Mouse (Mus musculus): ENCODE measurements around the gene Pnpla1.

Pnpla1 gene

GRCm38 (mm10) chr17:28820189-28820588 is 38.0 kb upstream of the Pnpla1 start:
- Histone ChIP-seq H3K4me3 (replicated peaks; ENCODE audit: low read length) (no peak overlapping the region), H3K36me3 (ENCODE audit: insufficient read depth, low read length) (peaks cover 99% of the 10 kb centered on the region), H3K4me1 (replicated peaks; ENCODE audit: low read depth, low read length) (peaks cover 72% of the 10 kb centered on the region), H3K9me3 (ENCODE audit: low read length) (no peaks in the 10 kb centered on the region), H3K27me3 (ENCODE audit: insufficient read depth, low read length) (no peaks in the 10 kb centered on the region)
- TF ChIP-seq POU5F1 (IDR thresholded peaks at IDR 0.05; ENCODE audit: borderline replicate concordance, low read length) (no peak), NANOG (IDR thresholded peaks at IDR 0.05; ENCODE audit: borderline replicate concordance, low read length) (peak; percentile 78)

- TF ChIP-seq POU5F1 (IDR thresholded peaks at IDR 0.05; ENCODE audit: borderline replicate concordance, low read length) (no peak), NANOG (IDR thresholded peaks at IDR 0.05; ENCODE audit: borderline replicate concordance, low read length) (no peak), CTCF (conservative IDR thresholded peaks at IDR 0.05; ENCODE audit: low read length) (no peak)
- Histone ChIP-seq H3K36me3 (ENCODE audit: insufficient read depth, low read length) (peaks cover 100% of the 10 kb centered on the region), H3K4me1 (replicated peaks; ENCODE audit: low read depth, low read length) (peaks cover 64% of the 10 kb centered on the region), H3K4me3 (replicated peaks; ENCODE audit: low read length) (no peak overlapping the region), H3K27me3 (ENCODE audit: insufficient read depth, low read length) (no peaks in the 10 kb centered on the region), H3K9me3 (ENCODE audit: low read length) (no peaks in the 10 kb centered on the region)
Measured at GRCm38 (mm10) chr17:28823004-28823745, 35.0 kb upstream of the Pnpla1 start.

GRCm38 (mm10) chr17:28823749-28824148 is 34.5 kb upstream of the Pnpla1 start:
- Histone ChIP-seq H3K4me3 (replicated peaks; ENCODE audit: low read length) (no peak overlapping the region), H3K9me3 (ENCODE audit: low read length) (no peaks in the 10 kb centered on the region), H3K4me1 (replicated peaks; ENCODE audit: low read depth, low read length) (peaks cover 64% of the 10 kb centered on the region), H3K27me3 (ENCODE audit: insufficient read depth, low read length) (no peaks in the 10 kb centered on the region), H3K36me3 (ENCODE audit: insufficient read depth, low read length) (peaks cover 100% of the 10 kb centered on the region)
- TF ChIP-seq NANOG (IDR thresholded peaks at IDR 0.05; ENCODE audit: borderline replicate concordance, low read length) (no peak), POU5F1 (IDR thresholded peaks at IDR 0.05; ENCODE audit: borderline replicate concordance, low read length) (no peak), CTCF (conservative IDR thresholded peaks at IDR 0.05; ENCODE audit: low read length) (no peak)

- Histone ChIP-seq H3K4me3 (replicated peaks; ENCODE audit: low read length) (no peak overlapping the region), H3K36me3 (ENCODE audit: insufficient read depth, low read length) (peaks cover 100% of the 10 kb centered on the region), H3K4me1 (replicated peaks; ENCODE audit: low read depth, low read length) (peaks cover 72% of the 10 kb centered on the region), H3K9me3 (ENCODE audit: low read length) (no peaks in the 10 kb centered on the region), H3K27me3 (ENCODE audit: insufficient read depth, low read length) (no peaks in the 10 kb centered on the region)
- TF ChIP-seq NANOG (IDR thresholded peaks at IDR 0.05; ENCODE audit: borderline replicate concordance, low read length) (no peak), CTCF (conservative IDR thresholded peaks at IDR 0.05; ENCODE audit: low read length) (no peak), POU5F1 (IDR thresholded peaks at IDR 0.05; ENCODE audit: borderline replicate concordance, low read length) (no peak)
Measured at GRCm38 (mm10) chr17:28824896-28825295, 33.3 kb upstream of the Pnpla1 start.

- TF ChIP-seq CTCF (conservative IDR thresholded peaks at IDR 0.05; ENCODE audit: low read length) (no peak), POU5F1 (IDR thresholded peaks at IDR 0.05; ENCODE audit: borderline replicate concordance, low read length) (no peak), NANOG (IDR thresholded peaks at IDR 0.05; ENCODE audit: borderline replicate concordance, low read length) (no peak)
- no peak overlapping the region for H3K4me3 ChIP-seq (replicated peaks; ENCODE audit: low read length)
- no peaks in the 10 kb centered on the region for H3K27me3 ChIP-seq (ENCODE audit: insufficient read depth, low read length)
Measured at GRCm38 (mm10) chr17:28825359-28826041, 32.7 kb upstream of the Pnpla1 start.

GRCm38 (mm10) chr17:28827665-28828231 is 30.5 kb upstream of the Pnpla1 start:
- H3K4me1 ChIP-seq (replicated peaks; ENCODE audit: low read depth, low read length) = peaks cover 89% of the 10 kb centered on the region
- no peaks in the 10 kb centered on the region for H3K27me3 ChIP-seq (ENCODE audit: insufficient read depth, low read length)
- no peaks in the 10 kb centered on the region for H3K9me3 ChIP-seq (ENCODE audit: low read length)
- no peak overlapping the region for H3K4me3 ChIP-seq (replicated peaks; ENCODE audit: low read length)
- TF ChIP-seq CTCF (conservative IDR thresholded peaks at IDR 0.05; ENCODE audit: low read length) (no peak), NANOG (IDR thresholded peaks at IDR 0.05; ENCODE audit: borderline replicate concordance, low read length) (no peak), POU5F1 (IDR thresholded peaks at IDR 0.05; ENCODE audit: borderline replicate concordance, low read length) (no peak)
- H3K36me3 ChIP-seq (ENCODE audit: insufficient read depth, low read length) = peaks cover 100% of the 10 kb centered on the region

More at GRCm38 (mm10) chr17:28825359-28826041, 32.7 kb upstream of the Pnpla1 start:
- H3K9me3 ChIP-seq (ENCODE audit: low read length) = no peaks in the 10 kb centered on the region
- H3K4me1 ChIP-seq (replicated peaks; ENCODE audit: low read depth, low read length) = peaks cover 78% of the 10 kb centered on the region
- peaks cover 100% of the 10 kb centered on the region for H3K36me3 ChIP-seq (ENCODE audit: insufficient read depth, low read length)

GRCm38 (mm10) chr17:28829120-28829519 is 29.1 kb upstream of the Pnpla1 start:
- Histone ChIP-seq H3K4me1 (replicated peaks; ENCODE audit: low read depth, low read length) (peaks cover 90% of the 10 kb centered on the region), H3K36me3 (ENCODE audit: insufficient read depth, low read length) (peaks cover 98% of the 10 kb centered on the region), H3K9me3 (ENCODE audit: low read length) (no peaks in the 10 kb centered on the region), H3K27me3 (ENCODE audit: insufficient read depth, low read length) (no peaks in the 10 kb centered on the region), H3K4me3 (replicated peaks; ENCODE audit: low read length) (no peak overlapping the region)
- TF ChIP-seq CTCF (conservative IDR thresholded peaks at IDR 0.05; ENCODE audit: low read length) (no peak), POU5F1 (IDR thresholded peaks at IDR 0.05; ENCODE audit: borderline replicate concordance, low read length) (no peak), NANOG (IDR thresholded peaks at IDR 0.05; ENCODE audit: borderline replicate concordance, low read length) (no peak)

- no peaks in the 10 kb centered on the region for H3K27me3 ChIP-seq (ENCODE audit: insufficient read depth, low read length)
- H3K4me3 ChIP-seq (replicated peaks; ENCODE audit: low read length) = no peak overlapping the region
- H3K9me3 ChIP-seq (ENCODE audit: low read length) = no peaks in the 10 kb centered on the region
- H3K36me3 ChIP-seq (ENCODE audit: insufficient read depth, low read length) = peaks cover 96% of the 10 kb centered on the region
- TF ChIP-seq POU5F1 (IDR thresholded peaks at IDR 0.05; ENCODE audit: borderline replicate concordance, low read length) (no peak), CTCF (conservative IDR thresholded peaks at IDR 0.05; ENCODE audit: low read length) (no peak), NANOG (IDR thresholded peaks at IDR 0.05; ENCODE audit: borderline replicate concordance, low read length) (no peak)
- peaks cover 89% of the 10 kb centered on the region for H3K4me1 ChIP-seq (replicated peaks; ENCODE audit: low read depth, low read length)
Measured at GRCm38 (mm10) chr17:28831065-28831464, 27.1 kb upstream of the Pnpla1 start.

Data from E14TG2a.4 (cell line).